Mouse (Mus musculus) ES-E14 (cell line): ENCODE data around the gene Tnfrsf25. TPM values are rescaled to one million over a fixed set of nuclear protein-coding genes. Genes with fewer than 3 reads are reported as not detected.

Experiments
- DNase-seq: peaks from one replicate; pipeline ENCODE4 v3.0.0-alpha.2; 2013; ENCODE audit warnings: low read depth, low spot score
- H3K27ac ChIP-seq: 2 replicates; pipeline ENCODE4 v1.5.1; 2012; ENCODE audit warnings: low read depth, mild to moderate bottlenecking, low read length, moderate library complexity, mixed read lengths; ENCODE audit not compliant: poor library complexity, insufficient read depth, severe bottlenecking
- H3K36me3 ChIP-seq: 2 replicates; pipeline ENCODE4 v1.6.1; 2012; ENCODE audit warnings: mild to moderate bottlenecking, low read length, moderate library complexity, mixed read lengths; ENCODE audit not compliant: control insufficient read depth, poor library complexity, insufficient read depth, severe bottlenecking
- H3K4me1 ChIP-seq, 2 experiments: fragments of 150-350 bp in 1 of 2; sonication (generic) in 1 of 2; 2 replicates each; pipeline ENCODE4 v1.6.1; 2012; ENCODE audit warnings: low read length in 2 of 2, mild to moderate bottlenecking in 1 of 2, mixed read lengths in 1 of 2; ENCODE audit not compliant: control insufficient read depth in 2 of 2, insufficient read depth in 2 of 2, poor library complexity in 1 of 2
- H3K4me3 ChIP-seq, 2 experiments: fragments of 150-350 bp in 1 of 2; sonication (generic) in 1 of 2; 2 replicates each; pipeline ENCODE4 v1.5.1; 2012; ENCODE audit warnings: low read length in 2 of 2, low read depth in 1 of 2, mild to moderate bottlenecking in 1 of 2, mixed read lengths in 1 of 2; ENCODE audit not compliant: insufficient read depth in 1 of 2, poor library complexity in 1 of 2, severe bottlenecking in 1 of 2
- H3K9ac ChIP-seq: 2 replicates; pipeline ENCODE4 v1.6.1; 2012; ENCODE audit warnings: low read depth, mild to moderate bottlenecking, low read length, mixed read lengths; ENCODE audit not compliant: poor library complexity, insufficient read depth, severe bottlenecking
- H3K9me3 ChIP-seq: fragments of 150-350 bp; sonication (generic); 2 replicates; pipeline ENCODE4 v1.6.1; 2012; ENCODE audit warnings: low read depth, mild to moderate bottlenecking, low read length; ENCODE audit not compliant: control insufficient read depth, insufficient read depth
- CHD2 ChIP-seq: IDR thresholded peaks from 2 replicates; pipeline ENCODE4 v1.6.1; 2014; ENCODE audit warnings: mild to moderate bottlenecking, low read depth, low read length, inconsistent platforms
- HCFC1 ChIP-seq: IDR thresholded peaks from 2 replicates; pipeline ENCODE4 v1.6.1; 2012; ENCODE audit warnings: low read length, inconsistent platforms, borderline replicate concordance; ENCODE audit not compliant: insufficient read depth
- MAFK ChIP-seq: IDR thresholded peaks from 2 replicates; pipeline ENCODE4 v1.6.1; 2014; ENCODE audit warnings: mild to moderate bottlenecking, low read depth, low read length, inconsistent platforms; ENCODE audit not compliant: insufficient read depth
- ZC3H11A ChIP-seq: IDR thresholded peaks from 2 replicates; pipeline ENCODE4 v1.6.1; 2012; ENCODE audit warnings: low read depth, mild to moderate bottlenecking, inconsistent platforms, low read length, borderline replicate concordance
- ZNF384 ChIP-seq: IDR thresholded peaks from 2 replicates; pipeline ENCODE4 v1.6.1; 2012; ENCODE audit warnings: low read depth, low read length, inconsistent platforms
- in situ Hi-C, 2 experiments: fragments of 600-800 bp; cut with MboI; formaldehyde crosslinking; loops; one replicate each; pipeline ENCODE4 v1.15.1; 2025; ENCODE audit warnings: low sequenced_read_pairs in 2 of 2, inconsistent platforms in 1 of 2; ENCODE audit not compliant: unreplicated experiment in 2 of 2
- total RNA-seq: library from RNA; depleted of rRNA; stranded (reverse); fragments of 300-350 nt; gene quantifications from 2 replicates; pipeline ENCODE4 v1.2.3, GENCODE M21; 2012

Gene Tnfrsf25
- total RNA-seq, 1 experiment, result 3.8 TPM

DNA sequence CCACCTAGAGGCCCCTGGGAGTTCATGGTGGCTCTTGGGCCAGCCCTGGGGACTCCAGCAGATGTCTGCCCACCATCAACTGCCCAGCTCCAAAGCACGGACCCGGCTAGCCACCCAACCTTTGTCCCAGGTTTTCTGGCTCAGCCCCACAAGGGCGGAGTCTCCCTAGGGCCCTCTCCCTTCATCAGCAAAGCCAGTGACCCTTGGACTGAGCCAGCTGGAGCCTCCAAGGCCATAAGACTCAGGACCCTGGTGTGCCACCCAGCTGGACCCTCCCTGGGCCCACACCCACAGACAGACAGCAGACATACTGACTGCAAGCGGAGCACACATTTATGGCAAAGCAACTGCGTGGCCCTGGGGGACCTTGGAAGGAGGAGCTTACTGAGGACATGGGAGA lies 13.1 kb downstream of the Tnfrsf25 start:
- DNase-seq, result no peak
- in situ Hi-C loops, result no loop called here
- Histone ChIP-seq H3K36me3 (no peaks in the 10 kb centered on the region), H3K27ac (no peak overlapping the region), H3K9me3 (no peaks in the 10 kb centered on the region), H3K9ac (no peak overlapping the region), H3K4me3 (no peak overlapping the region), H3K4me1 (peaks cover 0 to 19% of the 10 kb centered on the region in 2 experiments; a peak in 2 of 4 replicates)
- TF ChIP-seq ZC3H11A (no peak), CHD2 (no peak), HCFC1 (no peak), ZNF384 (no peak), MAFK (no peak)

DNA sequence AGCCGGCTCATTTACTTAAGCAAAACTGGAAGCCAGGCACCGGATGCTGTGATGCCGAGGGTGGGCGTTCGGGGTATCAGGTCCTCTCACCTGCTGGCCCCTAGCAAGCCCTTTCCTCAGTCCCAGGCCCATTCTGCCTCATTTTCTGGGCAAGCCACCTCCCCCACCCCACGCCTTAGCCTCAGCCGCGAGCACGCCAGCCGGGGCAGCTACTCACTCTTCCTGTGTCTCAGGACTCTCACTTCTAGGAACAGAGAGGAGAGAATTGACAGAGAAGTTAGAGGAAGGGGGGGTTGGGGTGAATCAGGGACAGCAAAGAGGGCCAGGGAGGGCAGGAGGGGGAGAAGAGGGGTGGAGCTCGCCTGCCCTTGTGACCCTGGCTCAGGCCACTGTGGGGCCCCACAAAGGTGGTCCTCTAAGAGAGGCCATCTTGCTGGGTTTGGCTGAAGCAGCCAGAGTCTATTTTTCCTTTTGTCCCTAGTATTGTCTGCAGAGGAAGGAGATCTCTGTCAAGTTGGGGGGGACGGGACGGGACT lies 13.7 kb downstream of the Tnfrsf25 start:
- Histone ChIP-seq H3K9me3 (no peaks in the 10 kb centered on the region), H3K9ac (no peak overlapping the region), H3K36me3 (no peaks in the 10 kb centered on the region), H3K4me1 (peaks cover 0 to 18% of the 10 kb centered on the region in 2 experiments; a peak in 2 of 4 replicates), H3K4me3 (no peak overlapping the region), H3K27ac (no peak overlapping the region)
- TF ChIP-seq MAFK (no peak), CHD2 (no peak), ZNF384 (no peak), ZC3H11A (no peak), HCFC1 (no peak)
- no peak for DNase-seq
- in situ Hi-C loops, result no loop called here

DNA sequence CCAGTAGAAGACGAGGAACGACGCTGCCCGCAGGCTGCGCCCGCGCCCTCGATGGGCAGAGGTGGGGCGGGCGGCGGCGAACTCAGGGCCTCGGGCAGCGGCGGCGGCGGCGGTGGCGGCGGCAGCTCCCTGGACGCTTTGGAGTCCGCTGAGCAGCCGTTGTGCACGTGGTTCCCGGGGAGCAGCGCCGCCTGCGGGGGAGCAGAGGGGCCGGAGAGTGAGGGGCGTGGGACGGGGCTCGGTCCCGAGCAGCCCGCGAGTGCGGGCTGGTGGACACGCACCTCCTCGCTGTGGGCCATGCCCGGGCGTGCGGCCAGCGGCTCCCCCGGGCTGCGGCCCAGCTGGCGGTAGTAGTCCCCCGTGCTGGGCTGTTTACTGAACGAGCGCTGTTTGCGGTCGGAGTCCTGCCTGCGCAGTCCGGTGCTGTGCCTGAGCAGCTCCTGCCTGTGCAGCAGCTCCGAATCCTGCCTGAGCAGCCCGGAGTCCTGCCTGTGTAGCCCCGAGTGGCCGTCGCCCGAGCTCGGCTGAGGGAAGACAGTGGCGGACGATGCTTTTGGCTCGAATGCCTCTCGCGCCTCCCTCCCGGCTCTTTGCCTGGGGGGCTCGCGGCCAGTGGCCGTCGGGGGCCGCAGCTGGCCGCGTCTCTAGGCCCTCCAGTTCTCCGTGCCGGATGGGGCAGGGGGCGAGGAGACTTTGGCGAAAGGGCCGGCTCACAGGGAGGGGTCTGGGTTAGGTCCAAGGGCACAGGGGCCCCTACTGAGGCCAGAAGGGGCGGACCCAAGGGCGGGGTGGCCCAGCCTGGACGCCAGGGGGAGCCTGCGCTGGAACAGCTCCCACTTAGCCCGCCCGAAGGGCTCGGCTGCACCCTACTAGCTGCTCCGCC lies 15.3 kb downstream of the Tnfrsf25 start:
- Histone ChIP-seq H3K36me3 (no peaks in the 10 kb centered on the region), H3K4me1 (peaks cover 0 to 21% of the 10 kb centered on the region in 2 experiments; a peak in 2 of 4 replicates), H3K4me3 (peak overlapping the region; percentile 68 to 75), H3K9me3 (no peaks in the 10 kb centered on the region), H3K9ac (peak overlapping the region; percentile 67), H3K27ac (no peak overlapping the region; the same call in 1 of the 2 replicates)
- in situ Hi-C loops, result no loop called here
- DNase-seq, result no peak
- TF ChIP-seq ZC3H11A (no peak), MAFK (no peak), HCFC1 (0 out of 2 replicates have a peak, but pooled peaks have one; percentile 22)

DNA sequence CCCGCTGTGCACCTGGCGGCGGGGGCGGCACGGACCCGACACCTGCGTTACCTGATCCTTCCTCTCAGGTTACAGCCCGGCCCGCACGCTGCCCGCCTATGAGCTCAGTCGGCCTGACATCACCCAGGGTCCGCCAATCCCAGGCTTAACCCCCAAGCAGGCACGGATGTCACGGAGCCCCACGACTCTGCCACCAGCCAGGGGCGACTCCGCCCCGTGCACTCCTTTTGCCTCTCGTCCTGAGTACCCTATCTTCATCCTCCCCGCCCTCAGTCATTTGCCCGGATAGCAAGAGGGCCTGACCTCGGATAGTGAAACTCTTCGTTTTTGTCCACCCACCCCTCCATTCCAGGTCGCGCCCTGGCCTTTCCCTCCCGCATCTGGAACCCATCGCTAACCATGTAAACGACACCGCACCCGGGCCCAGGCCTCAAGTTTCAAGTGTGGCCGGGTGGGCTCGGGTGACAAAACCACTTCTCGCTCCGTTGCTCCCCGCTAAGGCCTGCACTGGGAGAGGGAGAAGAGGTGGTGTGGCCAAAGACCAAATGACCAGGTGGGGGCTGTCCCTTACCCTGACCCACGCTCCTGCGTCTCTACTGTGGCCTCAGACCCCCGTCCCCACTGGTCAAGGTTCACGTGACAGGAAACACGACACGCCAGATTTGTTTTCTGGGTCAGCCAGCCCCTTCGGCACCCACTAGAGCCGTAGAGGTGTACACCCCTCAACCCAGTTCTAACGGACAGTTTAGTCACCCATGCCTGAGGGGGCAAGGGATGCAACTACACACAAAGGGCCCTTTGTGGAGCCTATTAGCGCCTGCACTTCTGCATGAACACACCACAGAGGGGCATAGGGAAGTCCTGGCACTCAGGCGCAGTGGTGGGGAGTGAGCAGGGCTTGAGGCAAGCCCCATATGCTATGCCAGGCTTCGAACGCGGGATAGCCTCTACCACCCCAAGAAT lies 16.4 kb downstream of the Tnfrsf25 start:
- no peak for TF ChIP-seq ZNF384
- no peak for TF ChIP-seq HCFC1
- no peak for TF ChIP-seq CHD2
- Histone ChIP-seq H3K4me3 (peak overlapping the region; percentile 68 to 75), H3K36me3 (no peaks in the 10 kb centered on the region), H3K9ac (peak overlapping the region; percentile 67; the same call in 1 of the 2 replicates), H3K4me1 (peaks cover 0 to 20% of the 10 kb centered on the region in 2 experiments; a peak in 1 of 4 replicates), H3K9me3 (no peaks in the 10 kb centered on the region), H3K27ac (no peak overlapping the region)
- in situ Hi-C loops, result no loop called here
- DNase-seq, result no peak
